Mouse (Mus musculus) limb, embryonic 14.5 days (tissue): ENCODE measurements at regions not wholly inside any gene's neighbourhood (a gene's known extent, or its start where the extent isn't known, plus 50 kb on each side); places are given as distances from the start of the nearest gene placed in this dataset.

ENCODE experiments used
- ATAC-seq: fragments of 200-750 bp; cut with Nextera tagmentation; 2 replicates; pipeline ENCODE4 v1.8.0; 2017; ENCODE audit warnings: low read depth, moderate number of reproducible peaks, moderate TSS enrichment; ENCODE audit not compliant: low FRiP score
- DNase-seq: peaks from one replicate; pipeline ENCODE4 v3.0.0-alpha.2; 2015; ENCODE audit warnings: low spot score
- H3K27ac ChIP-seq: fragments of 300-500 bp; sonication (generic); replicated peaks from 2 replicates; pipeline ENCODE4 v1.5.1; 2014; ENCODE audit warnings: low read depth, mild to moderate bottlenecking, low read length, moderate library complexity, mixed read lengths
- H3K27me3 ChIP-seq: fragments of 300-500 bp; sonication (generic); 2 replicates; pipeline ENCODE4 v1.6.1; 2014; ENCODE audit warnings: low read length, mixed read lengths; ENCODE audit not compliant: control insufficient read depth, insufficient read depth
- H3K36me3 ChIP-seq: fragments of 300-500 bp; sonication (generic); 2 replicates; pipeline ENCODE4 v1.6.1; 2014; ENCODE audit warnings: mild to moderate bottlenecking, low read length, moderate library complexity, mixed read lengths; ENCODE audit not compliant: control insufficient read depth, insufficient read depth
- H3K4me1 ChIP-seq: fragments of 300-500 bp; sonication (generic); 2 replicates; pipeline ENCODE4 v1.6.1; 2014; ENCODE audit warnings: antibody characterized with exemption, low read length, mixed read lengths; ENCODE audit not compliant: control insufficient read depth, insufficient read depth
- H3K4me2 ChIP-seq: fragments of 300-500 bp; sonication (generic); replicated peaks from 2 replicates; pipeline ENCODE4 v1.6.1; 2014; ENCODE audit warnings: low read depth, mild to moderate bottlenecking, low read length, moderate library complexity; ENCODE audit not compliant: severe bottlenecking
- H3K4me3 ChIP-seq: fragments of 300-500 bp; sonication (generic); replicated peaks from 2 replicates; pipeline ENCODE4 v1.5.1; 2014; ENCODE audit warnings: low read length
- H3K9ac ChIP-seq: fragments of 300-500 bp; sonication (generic); 2 replicates; pipeline ENCODE4 v1.6.1; 2014; ENCODE audit warnings: mild to moderate bottlenecking, low read depth, low read length, moderate library complexity; ENCODE audit not compliant: severe bottlenecking
- H3K9me3 ChIP-seq: fragments of 300-500 bp; sonication (generic); 2 replicates; pipeline ENCODE4 v1.6.1; 2016; ENCODE audit warnings: low read length; ENCODE audit not compliant: control insufficient read depth
- POLR2A ChIP-seq: fragments of 200-500 bp; IDR thresholded peaks from 2 replicates; pipeline ENCODE4 v1.8.0; 2012; ENCODE audit warnings: inconsistent platforms, mild to moderate bottlenecking, moderate library complexity, borderline replicate concordance; ENCODE audit not compliant: insufficient read depth, insufficient read length; ENCODE audit errors: extremely low read depth
- WGBS: fragments of 180-500 bp; shearing (Covaris S2); extraction: QIAGEN DNeasy Blood & Tissue Kit; methylation state at CpG from one replicate; pipeline ENCODE4 v1.1.7; 2014; 5-methylcytosine and 5-hydroxymethylcytosine counted together

DNA sequence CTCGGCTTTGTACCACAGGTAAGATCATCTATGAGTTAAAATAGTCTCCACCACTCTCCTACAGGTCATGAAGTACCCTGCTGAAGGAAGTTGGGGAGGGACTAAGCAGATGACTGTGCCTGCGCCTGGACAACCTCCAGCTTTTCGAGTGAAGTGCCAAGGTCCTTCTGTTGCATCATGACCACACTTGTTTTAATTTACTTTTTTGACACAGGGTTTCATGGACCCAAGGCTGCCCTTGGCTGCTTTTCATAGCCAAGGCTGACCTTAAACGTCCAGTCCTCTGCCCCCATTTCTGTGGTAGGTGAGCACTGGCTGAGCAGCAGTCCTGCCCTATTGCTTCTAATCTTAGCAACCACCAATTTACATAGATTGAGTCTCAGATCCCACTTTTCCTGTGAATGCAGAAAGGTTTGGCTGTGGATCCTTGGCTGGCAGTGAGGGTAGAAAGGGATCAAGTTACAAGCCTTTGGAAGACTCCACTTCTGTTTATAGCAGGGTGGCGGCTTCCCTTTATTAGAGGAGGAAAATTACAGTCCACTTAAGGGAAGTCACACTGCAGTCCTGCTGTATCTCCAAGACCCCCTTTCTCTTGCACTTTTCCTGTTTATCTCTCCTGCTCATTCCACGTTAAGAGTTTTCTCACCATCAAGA, 213.5 kb upstream of the Id2 start:
- Histone ChIP-seq H3K9ac (no peak overlapping the region), H3K4me3 (no peak overlapping the region), H3K9me3 (no peaks in the 10 kb centered on the region), H3K27me3 (no peaks in the 10 kb centered on the region), H3K36me3 (no peaks in the 10 kb centered on the region), H3K4me1 (peaks cover 10% of the 10 kb centered on the region), H3K27ac (no peak overlapping the region), H3K4me2 (no peak overlapping the region)
- no peak for TF ChIP-seq POLR2A
- WGBS: 36% methylated on average over 6 of the region's 6 CpGs
- DNase-seq (peak; percentile 23), ATAC-seq (no peak)

GRCm38 (mm10) chr12:25309234-25309633, 212.3 kb upstream of the Id2 start:
- no peak for TF ChIP-seq POLR2A
- WGBS: 89% methylated on average over 6 of the region's 6 CpGs

DNA sequence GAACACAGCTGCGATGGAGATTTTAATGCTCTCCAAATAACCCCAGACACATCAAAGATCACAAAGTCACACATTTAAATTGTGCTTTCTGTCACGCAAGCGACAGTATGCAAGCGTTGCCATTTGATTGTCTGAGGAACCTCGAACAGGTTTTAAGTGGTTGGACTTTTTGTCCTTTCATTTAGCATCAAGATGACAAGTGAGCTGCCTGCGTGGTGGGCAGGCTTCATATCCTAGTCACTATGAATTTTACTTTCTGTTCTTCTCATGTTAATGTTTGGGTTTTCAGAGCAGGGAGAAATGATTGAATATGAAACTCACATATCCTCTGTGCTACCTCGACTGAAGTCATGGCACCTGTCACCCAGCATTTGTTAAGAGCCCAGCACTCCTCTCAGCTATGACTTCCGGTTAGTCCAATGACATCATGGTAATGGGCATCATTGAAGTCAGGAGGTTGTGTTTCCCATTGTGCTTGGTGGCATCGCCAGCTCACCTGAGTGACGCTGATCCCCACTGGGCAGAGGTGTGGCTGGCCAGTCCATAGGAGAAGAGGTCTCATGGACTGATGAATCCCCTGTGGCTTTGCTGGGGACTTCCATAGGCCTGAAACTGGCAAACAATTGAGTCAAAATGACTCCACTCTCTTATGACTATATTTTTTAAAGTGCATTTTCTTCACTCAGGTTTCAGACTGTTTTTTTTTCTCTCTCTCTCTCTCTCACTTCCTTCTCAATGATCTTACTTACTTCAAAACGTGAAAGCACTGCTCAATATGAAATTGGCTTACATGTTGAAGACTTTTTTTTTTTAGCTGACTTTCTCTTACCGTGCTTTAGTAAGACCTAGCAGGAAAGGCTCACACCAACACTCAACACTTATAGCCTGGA, 209.1 kb upstream of the Id2 start:
- 86% methylated on average over 12 of the region's 12 CpGs for WGBS
- H3K27me3 ChIP-seq: no peaks in the 10 kb centered on the region
- ATAC-seq (no peak), DNase-seq (no peak)
- H3K9me3 ChIP-seq: no peaks in the 10 kb centered on the region
- no peak overlapping the region for H3K4me2 ChIP-seq
- H3K9ac ChIP-seq: no peak overlapping the region
- H3K36me3 ChIP-seq: no peaks in the 10 kb centered on the region
- no peak overlapping the region for H3K27ac ChIP-seq
- no peak for TF ChIP-seq POLR2A
- no peak overlapping the region for H3K4me3 ChIP-seq
- peaks cover 10% of the 10 kb centered on the region for H3K4me1 ChIP-seq

More at GRCm38 (mm10) chr12:25309234-25309633, 212.3 kb upstream of the Id2 start:
- Histone ChIP-seq H3K4me2 (no peak overlapping the region), H3K9ac (no peak overlapping the region), H3K27ac (no peak overlapping the region), H3K9me3 (no peaks in the 10 kb centered on the region), H3K36me3 (no peaks in the 10 kb centered on the region), H3K4me3 (no peak overlapping the region), H3K27me3 (no peaks in the 10 kb centered on the region), H3K4me1 (peaks cover 10% of the 10 kb centered on the region)
- DNase-seq: no peak
- no peak for ATAC-seq

DNA sequence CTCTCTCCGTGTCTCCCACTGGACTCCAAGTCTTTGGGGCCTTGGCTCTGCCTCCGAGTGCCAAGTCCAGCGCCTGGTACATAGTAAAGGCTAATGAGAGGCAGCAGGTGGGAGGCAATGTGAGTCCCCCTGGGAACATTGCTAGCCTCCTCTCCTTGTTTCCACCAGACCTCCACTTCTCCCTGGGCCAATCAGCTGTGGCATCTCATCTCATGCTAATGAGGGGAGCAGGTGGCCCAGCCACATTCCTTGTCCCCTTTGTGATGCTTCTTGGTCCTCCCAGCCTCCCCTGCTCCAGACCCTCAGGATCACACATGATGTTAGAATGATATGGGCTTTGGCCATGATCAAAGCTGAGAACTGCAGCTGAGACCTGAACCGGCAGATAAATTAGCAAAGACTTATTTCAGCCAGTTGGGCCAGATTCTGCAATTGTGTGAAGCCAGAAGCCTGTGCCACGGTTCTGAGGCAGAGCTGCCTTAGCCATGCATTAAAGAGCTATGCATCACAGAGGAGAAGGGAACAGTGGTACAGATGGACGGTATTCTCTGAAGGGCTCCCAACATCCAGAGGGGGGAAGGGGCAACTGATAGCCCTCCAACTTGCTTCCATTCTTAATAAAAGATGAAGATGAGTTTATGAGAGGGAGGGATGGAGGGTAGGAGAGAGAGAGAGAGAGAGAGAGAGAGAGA, 208.0 kb upstream of the Id2 start:
- H3K4me1 ChIP-seq: peaks cover 6% of the 10 kb centered on the region; the same call in 1 of the 2 replicates
- ATAC-seq (no peak), DNase-seq (no peak)
- H3K27me3 ChIP-seq: no peaks in the 10 kb centered on the region
- H3K4me2 ChIP-seq: no peak overlapping the region
- H3K9ac ChIP-seq: no peak overlapping the region
- no peak for TF ChIP-seq POLR2A
- no peak overlapping the region for H3K4me3 ChIP-seq
- H3K36me3 ChIP-seq: no peaks in the 10 kb centered on the region
- H3K9me3 ChIP-seq: no peaks in the 10 kb centered on the region
- no peak overlapping the region for H3K27ac ChIP-seq
- WGBS: 51% methylated on average over 6 of the region's 6 CpGs

DNA sequence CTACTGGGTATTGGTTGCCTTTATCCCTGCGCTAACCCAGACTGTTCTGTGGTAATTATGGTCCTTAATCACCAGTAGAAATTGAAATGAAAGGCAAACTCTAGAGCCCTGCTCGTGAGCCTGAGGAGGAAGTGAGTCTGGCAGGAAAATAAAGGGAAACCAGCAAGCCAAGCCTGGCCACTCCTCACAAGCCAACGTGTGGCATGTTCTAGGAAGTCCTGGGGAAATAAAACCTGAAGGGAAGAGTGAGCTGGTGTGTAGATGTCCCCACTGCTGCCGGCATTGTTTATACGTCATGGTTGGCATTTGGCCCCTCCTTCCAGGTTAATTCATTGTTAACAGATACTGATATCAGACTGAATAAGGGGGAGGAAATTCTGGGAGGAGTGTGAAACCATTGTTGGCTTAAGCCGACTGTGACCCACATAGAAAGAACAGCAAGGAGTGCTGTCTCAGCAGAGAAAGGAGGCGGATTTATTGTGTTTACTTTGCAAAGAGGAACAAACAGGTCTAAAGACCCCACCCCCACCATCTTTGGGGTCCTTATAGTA, 206.6 kb upstream of the Id2 start:
- H3K27me3 ChIP-seq: no peaks in the 10 kb centered on the region
- H3K4me3 ChIP-seq: no peak overlapping the region
- no peak for DNase-seq
- H3K4me1 ChIP-seq: peaks cover 6% of the 10 kb centered on the region; the same call in 1 of the 2 replicates
- no peaks in the 10 kb centered on the region for H3K36me3 ChIP-seq
- TF ChIP-seq POLR2A: no peak
- no peak overlapping the region for H3K9ac ChIP-seq
- ATAC-seq: no peak
- no peak overlapping the region for H3K27ac ChIP-seq
- H3K9me3 ChIP-seq: no peaks in the 10 kb centered on the region
- no peak overlapping the region for H3K4me2 ChIP-seq
- 45% methylated on average over 7 of the region's 7 CpGs for WGBS
